Mouse (Mus musculus) MEL (cell line): ENCODE results near the gene Cntf. TPM values are rescaled to one million over a fixed set of nuclear protein-coding genes. Genes with fewer than 3 reads are reported as not detected.

Experiments
- DNase-seq: peaks from one replicate; pipeline ENCODE4 v3.0.0; 2011; ENCODE audit warnings: low read depth, low spot score
- H3K27ac ChIP-seq: 2 replicates; pipeline ENCODE4 v1.5.1; 2012; ENCODE audit warnings: low read depth, mild to moderate bottlenecking, control low read depth, low read length, moderate library complexity; ENCODE audit not compliant: control insufficient read depth
- H3K27me3 ChIP-seq, 2 experiments: fragments of 150-350 bp in 1 of 2; sonication (generic) in 1 of 2; 2 replicates each; pipeline ENCODE4 v1.6.1; 2012; ENCODE audit warnings: low read length in 2 of 2, mild to moderate bottlenecking in 2 of 2, improper control_type of control experiment in 1 of 2, moderate library complexity in 1 of 2; ENCODE audit not compliant: insufficient read depth in 2 of 2, control insufficient read depth in 1 of 2
- H3K36me3 ChIP-seq, 2 experiments: 2 replicates each; pipeline ENCODE4 v1.6.1; 2012 to 2014; ENCODE audit warnings: low read length in 2 of 2, improper control_type of control experiment in 1 of 2, inconsistent platforms in 1 of 2, mild to moderate bottlenecking in 1 of 2; ENCODE audit not compliant: insufficient read depth in 2 of 2, control insufficient read depth in 1 of 2
- H3K4me1 ChIP-seq, 2 experiments: fragments of 150-350 bp in 1 of 2; sonication (generic) in 1 of 2; 2 replicates each; pipeline ENCODE4 v1.6.1; 2012; ENCODE audit warnings: low read length in 2 of 2, improper control_type of control experiment in 1 of 2, mild to moderate bottlenecking in 1 of 2; ENCODE audit not compliant: insufficient read depth in 2 of 2, control insufficient read depth in 1 of 2
- H3K4me3 ChIP-seq, 2 experiments: fragments of 150-350 bp in 1 of 2; sonication (generic) in 1 of 2; 2 replicates each; pipeline ENCODE4 v1.5.1; 2012; ENCODE audit warnings: low read depth in 2 of 2, low read length in 2 of 2, mild to moderate bottlenecking in 2 of 2, moderate library complexity in 2 of 2, control low read depth in 1 of 2, improper control_type of control experiment in 1 of 2; ENCODE audit not compliant: control insufficient read depth in 1 of 2, insufficient read depth in 1 of 2
- H3K79me2 ChIP-seq: 2 replicates; pipeline ENCODE4 v1.6.1; 2012; ENCODE audit warnings: mild to moderate bottlenecking, low read length, moderate library complexity; ENCODE audit not compliant: control insufficient read depth, poor library complexity, insufficient read depth
- H3K9ac ChIP-seq: 2 replicates; pipeline ENCODE4 v1.6.1; 2012; ENCODE audit warnings: low read depth, mild to moderate bottlenecking, control low read depth, low read length, moderate library complexity; ENCODE audit not compliant: control insufficient read depth, poor library complexity, severe bottlenecking
- H3K9me3 ChIP-seq: fragments of 150-350 bp; sonication (generic); replicated peaks from 2 replicates; pipeline ENCODE4 v1.6.1; 2012; ENCODE audit warnings: mild to moderate bottlenecking, low read length, improper control_type of control experiment, moderate library complexity; ENCODE audit not compliant: insufficient read depth
- CHD1 ChIP-seq: IDR thresholded peaks from 2 replicates; pipeline ENCODE4 v1.6.1; 2012; ENCODE audit warnings: low read depth, mild to moderate bottlenecking, inconsistent platforms, low read length, improper control_type of control experiment
- CHD2 ChIP-seq: IDR thresholded peaks from 2 replicates; pipeline ENCODE4 v1.6.1; 2011; ENCODE audit warnings: low read length, improper control_type of control experiment
- CTCF ChIP-seq, 3 experiments: IDR thresholded peaks in 2 of 3; conservative IDR thresholded peaks in 1 of 3; 2 replicates each; pipeline ENCODE4 v1.5.1; 2011 to 2012; ENCODE audit warnings: low read length in 3 of 3, low read depth in 2 of 3, mild to moderate bottlenecking in 2 of 3, improper control_type of control experiment in 1 of 3, inconsistent platforms in 1 of 3, mixed read lengths in 1 of 3, moderate library complexity in 1 of 3; ENCODE audit not compliant: control insufficient read depth in 1 of 3, insufficient read depth in 1 of 3, poor library complexity in 1 of 3, severe bottlenecking in 1 of 3
- EP300 ChIP-seq, 2 experiments: IDR thresholded peaks; 2 replicates each; pipeline ENCODE4 v1.6.1; 2011; ENCODE audit warnings: improper control_type of control experiment in 2 of 2, low read length in 2 of 2, low read depth in 1 of 2, mild to moderate bottlenecking in 1 of 2
- ETS1 ChIP-seq: IDR thresholded peaks from 2 replicates; pipeline ENCODE4 v1.6.1; 2012; ENCODE audit warnings: low read depth, mild to moderate bottlenecking, inconsistent platforms, low read length, improper control_type of control experiment, moderate library complexity
- GABPA ChIP-seq: IDR thresholded peaks from 2 replicates; pipeline ENCODE4 v1.6.1; 2012; ENCODE audit warnings: low read depth, mild to moderate bottlenecking, inconsistent platforms, low read length, improper control_type of control experiment, moderate library complexity
- MAFK ChIP-seq: IDR thresholded peaks from 2 replicates; pipeline ENCODE4 v1.6.1; 2011; ENCODE audit warnings: low read depth, mild to moderate bottlenecking, low read length, improper control_type of control experiment, borderline replicate concordance
- MAX ChIP-seq: IDR thresholded peaks from 2 replicates; pipeline ENCODE4 v1.6.1; 2011; ENCODE audit warnings: low read length, improper control_type of control experiment
- MAZ ChIP-seq: IDR thresholded peaks from 2 replicates; pipeline ENCODE4 v1.6.1; 2012; ENCODE audit warnings: low read depth, mild to moderate bottlenecking, inconsistent platforms, low read length, improper control_type of control experiment
- MEF2A ChIP-seq: IDR thresholded peaks from 2 replicates; pipeline ENCODE4 v1.6.1; 2014; ENCODE audit warnings: low read depth, mild to moderate bottlenecking, inconsistent platforms, low read length, improper control_type of control experiment; ENCODE audit not compliant: poor library complexity, insufficient replicate concordance, severe bottlenecking; ENCODE audit errors: extremely low read depth
- MXI1 ChIP-seq: IDR thresholded peaks from 2 replicates; pipeline ENCODE4 v1.6.1; 2011; ENCODE audit warnings: mild to moderate bottlenecking, low read depth, low read length, improper control_type of control experiment
- MYB ChIP-seq: IDR thresholded peaks from 2 replicates; pipeline ENCODE4 v1.6.1; 2011; ENCODE audit warnings: mild to moderate bottlenecking, low read depth, low read length, improper control_type of control experiment
- MYC ChIP-seq: IDR thresholded peaks from 2 replicates; pipeline ENCODE4 v1.6.1; 2011; ENCODE audit warnings: low read depth, mild to moderate bottlenecking, low read length, improper control_type of control experiment, moderate library complexity
- NRF1 ChIP-seq: IDR thresholded peaks from 2 replicates; pipeline ENCODE4 v1.6.1; 2014; ENCODE audit warnings: low read depth, mild to moderate bottlenecking, inconsistent platforms, low read length, improper control_type of control experiment, moderate library complexity; ENCODE audit not compliant: poor library complexity, insufficient read depth, severe bottlenecking
- POLR2A ChIP-seq, 2 experiments: IDR thresholded peaks; 2 replicates each; pipeline ENCODE4 v1.6.1; 2011 to 2012; ENCODE audit warnings: low read length in 2 of 2, mild to moderate bottlenecking in 2 of 2, control low read depth in 1 of 2, improper control_type of control experiment in 1 of 2, low read depth in 1 of 2, moderate library complexity in 1 of 2; ENCODE audit not compliant: control insufficient read depth in 1 of 2, insufficient read depth in 1 of 2, poor library complexity in 1 of 2
- POLR2AphosphoS5 ChIP-seq: IDR thresholded peaks from 2 replicates; pipeline ENCODE4 v1.6.1; 2012; ENCODE audit warnings: low read depth, borderline replicate concordance, mild to moderate bottlenecking, inconsistent platforms, low read length, moderate library complexity, mixed read lengths
- SIN3A ChIP-seq: IDR thresholded peaks from 2 replicates; pipeline ENCODE4 v1.6.1; 2012; ENCODE audit warnings: low read length, improper control_type of control experiment, inconsistent platforms
- TCF12 ChIP-seq: IDR thresholded peaks from 2 replicates; pipeline ENCODE4 v1.6.1; 2014; ENCODE audit warnings: low read depth, mild to moderate bottlenecking, inconsistent platforms, low read length, improper control_type of control experiment, moderate library complexity
- UBTF ChIP-seq: IDR thresholded peaks from 2 replicates; pipeline ENCODE4 v1.6.1; 2012; ENCODE audit warnings: low read depth, mild to moderate bottlenecking, inconsistent platforms, low read length, improper control_type of control experiment, moderate library complexity, borderline replicate concordance; ENCODE audit not compliant: insufficient read depth
- USF1 ChIP-seq: IDR thresholded peaks from 2 replicates; pipeline ENCODE4 v1.6.1; 2014; ENCODE audit warnings: low read depth, mild to moderate bottlenecking, inconsistent platforms, low read length, improper control_type of control experiment, moderate library complexity
- ZKSCAN1 ChIP-seq: IDR thresholded peaks from 2 replicates; pipeline ENCODE4 v1.6.1; 2012; ENCODE audit warnings: low read depth, mild to moderate bottlenecking, inconsistent platforms, low read length, improper control_type of control experiment, moderate library complexity
- ZMIZ1 ChIP-seq: IDR thresholded peaks from 2 replicates; pipeline ENCODE4 v1.6.1; 2012; ENCODE audit warnings: low read depth, mild to moderate bottlenecking, inconsistent platforms, low read length, improper control_type of control experiment, moderate library complexity
- ZNF384 ChIP-seq: IDR thresholded peaks from 2 replicates; pipeline ENCODE4 v1.6.1; 2012; ENCODE audit warnings: low read depth, mild to moderate bottlenecking, inconsistent platforms, low read length, improper control_type of control experiment
- polyA plus RNA-seq, 2 experiments: library from polyadenylated mRNA; stranded (reverse) in 1 of 2; unstranded in 1 of 2; fragments of >175 nt in 1 of 2; fragments of >200 nt in 1 of 2; gene quantifications; 2 replicates each; pipeline versions ENCODE4 v1.2.1 to v1.2.4; 2012; ENCODE audit warnings: low replicate concordance in 2 of 2, low read depth in 1 of 2; ENCODE audit not compliant: insufficient read length in 2 of 2, insufficient read depth in 1 of 2, missing spikeins in 1 of 2
- total RNA-seq: library from RNA; depleted of rRNA; stranded (reverse); fragments of 300-350 nt; gene quantifications from 2 replicates; pipeline ENCODE4 v1.2.3, GENCODE M21; 2012

The Cntf gene
- total and polyA plus RNA-seq, 3 experiments, result 3.2 to 8.2 TPM; not detected in 1

DNA sequence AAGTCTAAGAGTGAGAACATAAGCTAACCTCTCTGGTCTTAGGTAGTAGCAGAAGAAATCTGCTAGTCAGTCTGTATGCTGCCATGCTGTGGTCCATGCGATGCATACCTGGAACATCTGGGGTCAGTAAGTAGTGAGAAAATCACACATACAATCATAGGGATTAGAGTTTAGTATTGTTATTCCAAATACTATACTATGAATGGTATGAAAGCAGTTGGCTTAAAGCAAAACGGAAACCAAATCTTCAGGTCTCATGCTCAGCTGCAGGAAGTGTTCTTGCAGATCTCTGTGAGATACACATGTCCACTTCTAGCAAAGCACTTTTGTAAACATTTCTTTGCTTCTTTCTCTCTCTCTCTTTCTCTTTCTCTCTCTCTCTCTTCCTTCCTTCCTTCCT is 40.8 kb upstream of the Cntf start:
- Histone ChIP-seq H3K4me1 (peaks cover 0 to 2% of the 10 kb centered on the region in 2 experiments; a peak in 1 of 4 replicates), H3K4me3 (no peak overlapping the region), H3K9ac (no peak overlapping the region), H3K27ac (no peak overlapping the region), H3K27me3 (no peaks in the 10 kb centered on the region), H3K79me2 (peaks cover 1% of the 10 kb centered on the region; the same call in 1 of the 2 replicates)
- no peak for DNase-seq
- TF ChIP-seq POLR2AphosphoS5, result no peak
- TF ChIP-seq MYB, result no peak
- TF ChIP-seq CHD1, result no peak
- TF ChIP-seq ZKSCAN1, result no peak
- TF ChIP-seq EP300 (IDR thresholded peaks at IDR 0.05; ENCODE audit: low read depth in 1 of 2, low read length in 2 of 2), result no peak
- TF ChIP-seq MEF2A, result no peak
- no peak for TF ChIP-seq POLR2A (IDR thresholded peaks at IDR 0.05; ENCODE audit: control insufficient read depth in 1 of 2, insufficient read depth in 1 of 2, low read depth in 1 of 2, low read length in 2 of 2, poor library complexity in 1 of 2)
- no peak for TF ChIP-seq MYC
- no peak for TF ChIP-seq CHD2
- no peak for TF ChIP-seq ETS1
- no peak for TF ChIP-seq CTCF (IDR thresholded peaks at IDR 0.05 in 2 of 3, conservative IDR thresholded peaks at IDR 0.05 in 1 of 3; ENCODE audit: control insufficient read depth in 1 of 3, insufficient read depth in 1 of 3, low read depth in 2 of 3, low read length in 3 of 3, poor library complexity in 1 of 3, severe bottlenecking in 1 of 3)
- TF ChIP-seq, all 39 proteins: peak for 0
- Histone ChIP-seq H3K9me3 (no peaks in the 10 kb centered on the region), H3K36me3 (peaks cover 0 to 4% of the 10 kb centered on the region in 2 experiments; a peak in 1 of 4 replicates)

DNA sequence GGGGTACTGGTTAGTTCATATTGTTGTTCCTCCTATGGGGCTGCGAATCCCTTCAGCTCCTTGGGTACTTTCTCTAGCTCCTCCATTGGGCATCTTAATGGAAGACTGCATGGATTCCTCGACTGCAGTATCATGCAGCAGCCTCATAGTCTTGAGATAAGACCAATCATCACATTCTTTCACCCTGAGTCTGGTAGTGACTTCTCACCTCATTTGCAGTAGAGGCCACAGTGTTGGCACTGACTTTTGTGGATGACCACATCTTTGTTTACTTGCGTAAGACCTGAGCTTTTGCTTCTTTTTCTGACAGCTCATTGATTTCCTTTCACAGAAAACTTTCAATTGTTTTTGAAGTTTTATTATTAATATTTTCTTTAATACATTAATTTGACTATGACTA is 40.3 kb upstream of the Cntf start:
- H3K36me3 ChIP-seq, result peaks cover 0 to 4% of the 10 kb centered on the region in 2 experiments; a peak in 1 of 4 replicates
- TF ChIP-seq MAX (no peak), MAFK (no peak), ZKSCAN1 (no peak), UBTF (no peak), ZMIZ1 (no peak), TCF12 (no peak), SIN3A (no peak), ZNF384 (no peak), USF1 (no peak), MXI1 (no peak), NRF1 (no peak), MAZ (no peak), CHD1 (no peak), POLR2A (IDR thresholded peaks at IDR 0.05; ENCODE audit: control insufficient read depth in 1 of 2, insufficient read depth in 1 of 2, low read depth in 1 of 2, low read length in 2 of 2, poor library complexity in 1 of 2) (no peak), CHD2 (no peak), MEF2A (no peak), GABPA (no peak)
- no peak overlapping the region for H3K4me3 ChIP-seq
- no peak overlapping the region for H3K9ac ChIP-seq
- H3K4me1 ChIP-seq, result peaks cover 0 to 4% of the 10 kb centered on the region in 2 experiments; a peak in 1 of 4 replicates
- DNase-seq, result no peak
- peaks cover 2% of the 10 kb centered on the region for H3K79me2 ChIP-seq
- no peak overlapping the region for H3K27ac ChIP-seq
- H3K27me3 ChIP-seq, result no peaks in the 10 kb centered on the region
- no peaks in the 10 kb centered on the region for H3K9me3 ChIP-seq
